Mouse (Mus musculus) embryonic facial prominence, embryonic 15.5 days (tissue): Measurements from ENCODE around the gene Sdc3. TPM values are rescaled to one million over a fixed set of nuclear protein-coding genes. Genes with fewer than 3 reads are reported as not detected.

Experiments used
- ATAC-seq: fragments of 200-750 bp; cut with Nextera tagmentation; 2 replicates; pipeline ENCODE4 v1.8.0; 2017; ENCODE audit warnings: low read depth, moderate TSS enrichment; ENCODE audit not compliant: insufficient number of reproducible peaks, low FRiP score, low TSS enrichment
- H3K27ac ChIP-seq: fragments of 300-500 bp; sonication (generic); replicated peaks from 2 replicates; pipeline ENCODE4 v1.5.1; 2015; ENCODE audit warnings: mild to moderate bottlenecking, inconsistent platforms
- H3K27me3 ChIP-seq: fragments of 300-500 bp; sonication (generic); 2 replicates; pipeline ENCODE4 v1.6.1; 2015; ENCODE audit warnings: inconsistent platforms
- H3K36me3 ChIP-seq: fragments of 300-500 bp; sonication (generic); 2 replicates; pipeline ENCODE4 v1.6.1; 2015; ENCODE audit warnings: mild to moderate bottlenecking, inconsistent platforms
- H3K4me1 ChIP-seq: fragments of 300-500 bp; sonication (generic); 2 replicates; pipeline ENCODE4 v1.6.1; 2015; ENCODE audit warnings: inconsistent platforms
- H3K4me2 ChIP-seq: fragments of 300-500 bp; sonication (generic); replicated peaks from 2 replicates; pipeline ENCODE4 v1.6.1; 2015; ENCODE audit warnings: mild to moderate bottlenecking, inconsistent platforms
- H3K4me3 ChIP-seq: fragments of 300-500 bp; sonication (generic); replicated peaks from 2 replicates; pipeline ENCODE4 v1.5.1; 2015; ENCODE audit warnings: mild to moderate bottlenecking, inconsistent platforms
- H3K9ac ChIP-seq: fragments of 300-500 bp; sonication (generic); 2 replicates; pipeline ENCODE4 v1.6.1; 2015; ENCODE audit warnings: inconsistent platforms
- H3K9me3 ChIP-seq: fragments of 300-500 bp; sonication (generic); replicated peaks from 2 replicates; pipeline ENCODE4 v1.6.1; 2016; ENCODE audit warnings: inconsistent platforms
- WGBS: fragments of 180-500 bp; shearing (Covaris S2); methylation state at CpG from one replicate; pipeline ENCODE4 v1.1.7; 2015; 5-methylcytosine and 5-hydroxymethylcytosine counted together
- polyA plus RNA-seq: library from polyadenylated mRNA; unstranded; fragments of >200 nt; fragmentation: Nextera tagmentation; extraction: Ambion mirVana; gene quantifications from 2 replicates; pipeline ENCODE4 v1.2.1, GENCODE M21; 2015

Gene Sdc3
- polyA plus RNA-seq, 1 experiment from 2014 or later, result 48.7 TPM

GRCm38 (mm10) chr4:130860902-130861652 lies 68.7 kb downstream of the Sdc3 start:
- Histone ChIP-seq H3K27me3 (peaks cover 23% of the 10 kb centered on the region), H3K27ac (no peak overlapping the region), H3K9me3 (no peaks in the 10 kb centered on the region), H3K36me3 (no peaks in the 10 kb centered on the region), H3K4me2 (peak overlapping the region; percentile 61), H3K4me1 (peaks cover 22% of the 10 kb centered on the region), H3K9ac (no peak overlapping the region), H3K4me3 (peak overlapping the region; percentile 29)
- WGBS, result 54% methylated on average over 15 of the region's 15 CpGs
- ATAC-seq, result 0 out of 2 replicates have a peak, but pooled peaks have one; percentile 7

- peak overlapping the region; percentile 61 for H3K4me2 ChIP-seq
- peak overlapping the region; percentile 29 for H3K4me3 ChIP-seq
- peaks cover 25% of the 10 kb centered on the region for H3K4me1 ChIP-seq
- 1% methylated on average over 30 of the region's 30 CpGs for WGBS
- H3K36me3 ChIP-seq, result no peaks in the 10 kb centered on the region
- peaks cover 23% of the 10 kb centered on the region for H3K27me3 ChIP-seq
- no peaks in the 10 kb centered on the region for H3K9me3 ChIP-seq
- 0 out of 2 replicates have a peak overlapping the region, but pooled peaks have one; percentile 35 for H3K27ac ChIP-seq
- peak; percentile 79 for ATAC-seq
- no peak overlapping the region for H3K9ac ChIP-seq
Measured at GRCm38 (mm10) chr4:130861653-130862208, 69.4 kb downstream of the Sdc3 start.

GRCm38 (mm10) chr4:130862538-130862937 lies 70.2 kb downstream of the Sdc3 start:
- 70% methylated on average over 5 of the region's 5 CpGs for WGBS
- Histone ChIP-seq H3K9ac (no peak overlapping the region), H3K4me1 (peaks cover 25% of the 10 kb centered on the region), H3K4me3 (no peak overlapping the region), H3K36me3 (no peaks in the 10 kb centered on the region), H3K9me3 (no peaks in the 10 kb centered on the region), H3K27me3 (peaks cover 23% of the 10 kb centered on the region), H3K4me2 (no peak overlapping the region), H3K27ac (no peak overlapping the region)
- ATAC-seq, result no peak

GRCm38 (mm10) chr4:130865460-130865859 lies 73.1 kb downstream of the Sdc3 start:
- WGBS, result 30% methylated on average over 6 of the region's 9 CpGs
- H3K9me3 ChIP-seq, result no peaks in the 10 kb centered on the region
- no peak overlapping the region for H3K9ac ChIP-seq
- H3K4me2 ChIP-seq, result no peak overlapping the region
- peaks cover 31% of the 10 kb centered on the region for H3K4me1 ChIP-seq
- no peak overlapping the region for H3K4me3 ChIP-seq
- no peak for ATAC-seq
- H3K27ac ChIP-seq, result no peak overlapping the region
- peaks cover 26% of the 10 kb centered on the region for H3K27me3 ChIP-seq
- no peaks in the 10 kb centered on the region for H3K36me3 ChIP-seq

GRCm38 (mm10) chr4:130865901-130866371 lies 73.6 kb downstream of the Sdc3 start:
- Histone ChIP-seq H3K9ac (no peak overlapping the region), H3K4me2 (no peak overlapping the region), H3K27me3 (peaks cover 22% of the 10 kb centered on the region), H3K27ac (no peak overlapping the region), H3K36me3 (no peaks in the 10 kb centered on the region), H3K4me3 (no peak overlapping the region), H3K9me3 (no peaks in the 10 kb centered on the region), H3K4me1 (peaks cover 31% of the 10 kb centered on the region)
- WGBS, result 14% methylated on average over 8 of the region's 8 CpGs
- no peak for ATAC-seq

- Histone ChIP-seq H3K4me1 (peaks cover 17% of the 10 kb centered on the region), H3K4me3 (no peak overlapping the region), H3K27ac (no peak overlapping the region), H3K36me3 (no peaks in the 10 kb centered on the region), H3K27me3 (peaks cover 8% of the 10 kb centered on the region; the same call in 1 of the 2 replicates), H3K9ac (no peak overlapping the region), H3K9me3 (no peaks in the 10 kb centered on the region), H3K4me2 (no peak overlapping the region)
- no peak; the same call in 1 of the 2 replicates for ATAC-seq
- WGBS, result 53% methylated on average over 6 of the region's 6 CpGs
Measured at GRCm38 (mm10) chr4:130867940-130868339, 75.6 kb downstream of the Sdc3 start.

GRCm38 (mm10) chr4:130868803-130869202 lies 76.5 kb downstream of the Sdc3 start:
- H3K4me2 ChIP-seq, result no peak overlapping the region
- no peaks in the 10 kb centered on the region for H3K9me3 ChIP-seq
- ATAC-seq, result no peak
- no peak overlapping the region for H3K27ac ChIP-seq
- 56% methylated on average over 5 of the region's 5 CpGs for WGBS
- H3K4me3 ChIP-seq, result no peak overlapping the region
- no peak overlapping the region for H3K9ac ChIP-seq
- peaks cover 17% of the 10 kb centered on the region for H3K4me1 ChIP-seq
- H3K27me3 ChIP-seq, result peaks cover 4% of the 10 kb centered on the region; the same call in 1 of the 2 replicates
- no peaks in the 10 kb centered on the region for H3K36me3 ChIP-seq

GRCm38 (mm10) chr4:130872414-130872813 lies 80.1 kb downstream of the Sdc3 start:
- Histone ChIP-seq H3K27me3 (0 out of 2 replicates have a peak, but pooled peaks cover 4% of the 10 kb centered on the region), H3K9me3 (no peaks in the 10 kb centered on the region), H3K36me3 (no peaks in the 10 kb centered on the region), H3K4me1 (peaks cover 27% of the 10 kb centered on the region), H3K27ac (no peak overlapping the region), H3K4me2 (no peak overlapping the region), H3K9ac (no peak overlapping the region), H3K4me3 (no peak overlapping the region)
- WGBS, result 38% methylated on average over 11 of the region's 11 CpGs
- ATAC-seq, result no peak

- Histone ChIP-seq H3K4me2 (no peak overlapping the region), H3K9me3 (no peaks in the 10 kb centered on the region), H3K36me3 (no peaks in the 10 kb centered on the region), H3K4me1 (peaks cover 34% of the 10 kb centered on the region), H3K4me3 (no peak overlapping the region), H3K27me3 (no peaks in the 10 kb centered on the region), H3K9ac (no peak overlapping the region), H3K27ac (no peak overlapping the region)
- ATAC-seq, result no peak
- 87% methylated on average over 5 of the region's 5 CpGs for WGBS
Measured at GRCm38 (mm10) chr4:130873440-130873839, 81.1 kb downstream of the Sdc3 start.

GRCm38 (mm10) chr4:130874601-130875000 lies 82.3 kb downstream of the Sdc3 start:
- peak overlapping the region; percentile 15; the same call in 1 of the 2 replicates for H3K4me2 ChIP-seq
- peaks cover 3% of the 10 kb centered on the region; the same call in 1 of the 2 replicates for H3K27me3 ChIP-seq
- H3K27ac ChIP-seq, result no peak overlapping the region
- peaks cover 42% of the 10 kb centered on the region for H3K4me1 ChIP-seq
- 8% methylated on average over 10 of the region's 10 CpGs for WGBS
- no peak overlapping the region for H3K9ac ChIP-seq
- no peak overlapping the region for H3K4me3 ChIP-seq
- 0 out of 2 replicates have a peak, but pooled peaks have one; percentile 6 for ATAC-seq
- H3K9me3 ChIP-seq, result no peaks in the 10 kb centered on the region
- H3K36me3 ChIP-seq, result no peaks in the 10 kb centered on the region
